Mouse (Mus musculus): Measurements from ENCODE around the gene Mgst1.

- TF ChIP-seq POLR2A (IDR thresholded peaks at IDR 0.05; ENCODE audit: low read depth, low read length): no peak
- TF ChIP-seq CTCF (conservative IDR thresholded peaks at IDR 0.05; ENCODE audit: insufficient read depth, insufficient read length, low read depth, low read length): no peak
Measured at GRCm38 (mm10) chr6:138143450-138143849, 3.3 kb downstream of the Mgst1 start.

All from kidney, adult 2 months (tissue).